Mouse (Mus musculus) right cerebral cortex, postnatal 10 days (tissue): ENCODE measurements at regions not wholly inside any gene's neighbourhood (a gene's known extent, or its start where the extent isn't known, plus 50 kb on each side); places are given as distances from the start of the nearest gene placed in this dataset.

Experiments used
- DNase-seq, 2 experiments: peaks; one replicate each; pipeline ENCODE4 v3.0.0; 2021; ENCODE audit warnings: low spot score in 2 of 2

- no peak for DNase-seq
Observed at GRCm38 (mm10) chr8:7799221-7799620, 861.8 kb downstream of the Efnb2 start.

DNA sequence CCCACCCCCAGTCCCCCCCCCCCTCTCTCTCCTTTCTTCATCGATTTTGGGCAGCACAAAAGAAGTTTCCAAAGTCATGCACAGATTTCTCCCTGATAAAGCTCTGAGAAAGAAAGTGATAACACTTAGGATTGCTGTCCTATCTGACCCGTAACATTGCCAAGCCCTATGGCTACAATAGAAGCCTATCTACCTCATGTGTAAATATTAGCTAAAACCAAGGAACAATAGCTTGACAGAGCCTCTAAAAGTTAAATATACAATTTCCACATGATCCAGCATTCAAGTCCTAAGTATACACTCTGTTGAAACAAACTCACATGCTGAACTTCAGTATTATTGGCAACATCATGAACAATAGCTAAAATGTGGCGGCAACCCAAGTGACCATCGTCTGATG, 864.9 kb downstream of the Efnb2 start:
- no peak for DNase-seq

GRCm38 (mm10) chr8:7763820-7764219, 897.2 kb downstream of the Efnb2 start:
- DNase-seq = no peak

DNA sequence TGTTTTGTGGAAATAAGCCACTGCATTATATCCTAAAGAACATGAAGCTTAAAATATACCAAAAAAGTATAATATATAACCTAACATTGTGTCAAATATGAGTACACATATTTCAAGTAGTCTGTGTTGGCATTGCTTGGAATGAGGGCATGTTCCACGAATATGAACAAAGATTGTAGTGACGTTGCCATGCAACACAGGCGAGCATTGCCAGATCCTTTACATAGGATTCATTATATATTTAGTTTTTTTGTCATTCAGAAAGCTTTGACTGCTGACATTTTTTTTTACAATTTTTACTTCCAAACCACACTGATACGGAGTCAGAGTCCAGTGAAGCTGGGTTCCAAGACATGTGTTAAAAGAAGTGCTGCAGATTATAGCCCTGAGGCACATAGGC, 900.1 kb downstream of the Efnb2 start:
- peak; percentile 17 to 32 for DNase-seq

DNA sequence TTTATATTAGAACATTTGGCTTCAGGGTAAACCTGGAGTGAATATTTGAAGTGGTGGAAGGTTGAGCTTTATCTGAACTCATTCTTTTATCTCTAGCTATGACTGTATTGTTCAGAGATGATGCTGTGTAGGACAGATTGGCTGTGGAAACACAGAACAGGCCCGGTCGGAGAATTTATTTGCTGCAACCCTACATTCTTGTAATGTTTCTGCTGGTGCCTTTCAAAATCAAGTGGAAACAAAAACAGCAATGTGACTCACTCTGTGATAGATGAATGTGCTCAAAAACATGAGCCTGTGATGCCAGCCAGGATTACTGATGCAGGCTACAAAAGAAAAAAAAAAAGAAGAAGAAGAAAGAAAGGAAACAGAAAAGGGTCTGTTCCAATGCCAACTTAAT, 928.3 kb downstream of the Efnb2 start:
- no peak for DNase-seq

DNA sequence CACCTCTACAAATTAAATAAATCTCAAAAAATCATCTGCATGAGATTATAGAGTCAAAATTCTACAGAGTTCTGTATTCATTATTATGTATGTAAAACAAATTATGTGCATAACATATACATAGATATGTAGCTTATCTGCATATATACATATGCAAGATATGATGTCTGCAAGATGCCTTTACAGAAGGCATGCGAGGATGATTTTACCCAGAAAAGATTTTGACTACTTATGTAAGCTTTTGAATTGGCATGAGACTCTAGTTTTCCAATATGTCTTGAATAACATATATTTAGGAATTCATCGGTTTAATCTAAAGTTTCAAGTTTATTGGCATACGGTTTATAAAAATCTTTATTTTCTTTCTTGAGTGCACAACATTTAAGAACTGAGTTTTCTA, 939.2 kb downstream of the Efnb2 start:
- no peak for DNase-seq

DNA sequence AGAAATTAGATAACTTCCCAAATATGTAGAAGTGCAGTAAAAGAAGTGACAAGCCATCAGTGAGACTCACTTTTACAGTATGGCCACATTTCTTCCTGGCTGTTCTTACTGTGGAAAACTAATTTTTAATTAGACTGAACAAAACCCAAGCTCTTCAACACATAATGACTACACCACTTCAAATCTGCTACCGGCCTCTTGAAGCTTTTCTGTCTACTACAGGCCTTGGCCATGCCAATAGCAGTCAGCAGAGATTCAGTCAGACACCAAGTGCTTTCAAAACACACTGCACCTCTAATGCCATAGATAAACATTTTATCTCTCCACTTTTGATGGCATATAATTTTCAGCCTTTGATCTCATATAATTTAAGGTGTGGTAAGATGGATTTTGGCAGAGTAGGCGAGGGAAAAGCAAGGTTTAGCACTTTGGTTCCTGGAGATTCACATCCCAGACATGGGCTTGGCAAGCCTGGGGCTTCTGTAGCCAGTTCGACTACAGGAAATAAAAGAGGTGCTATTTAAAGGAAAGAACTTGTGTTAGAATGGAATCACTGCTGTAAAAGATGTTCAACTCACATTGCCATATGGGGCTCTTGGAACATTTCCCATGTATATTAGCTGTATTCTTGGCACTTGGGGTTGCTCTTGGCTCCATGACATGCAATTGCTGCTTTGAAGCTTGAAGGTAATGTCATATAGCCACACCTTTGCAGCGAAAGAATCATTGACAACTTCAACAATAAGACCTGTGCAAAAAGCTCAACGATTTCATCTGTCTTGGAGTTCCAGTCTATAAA, 941.9 kb downstream of the Efnb2 start:
- peak; percentile 45 to 76 for DNase-seq

GRCm38 (mm10) chr8:7710764-7711163, 950.3 kb downstream of the Efnb2 start:
- no peak for DNase-seq

DNA sequence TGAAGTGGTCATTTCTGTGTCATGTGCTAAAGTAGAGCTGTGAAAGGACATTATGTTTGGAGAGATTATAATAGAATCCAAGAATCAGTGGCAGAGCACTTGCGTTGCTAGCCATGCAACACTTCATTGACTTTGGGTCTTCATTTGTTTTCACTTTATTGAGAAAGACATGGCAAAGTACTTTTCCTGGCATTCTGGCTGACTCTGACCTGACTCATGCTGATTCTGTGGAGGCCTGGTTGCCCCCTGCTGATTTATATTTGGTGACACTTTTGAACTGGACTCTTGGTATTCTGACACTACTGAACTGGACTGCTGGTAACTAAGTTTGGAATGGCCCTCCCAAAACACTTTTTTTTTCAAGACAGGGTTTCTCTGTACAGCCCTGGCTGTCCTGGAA, 951.6 kb downstream of the Efnb2 start:
- no peak for DNase-seq

GRCm38 (mm10) chr8:7691355-7691996, 969.6 kb downstream of the Efnb2 start:
- DNase-seq = peak in 1 of 2 experiments; percentile 17

DNA sequence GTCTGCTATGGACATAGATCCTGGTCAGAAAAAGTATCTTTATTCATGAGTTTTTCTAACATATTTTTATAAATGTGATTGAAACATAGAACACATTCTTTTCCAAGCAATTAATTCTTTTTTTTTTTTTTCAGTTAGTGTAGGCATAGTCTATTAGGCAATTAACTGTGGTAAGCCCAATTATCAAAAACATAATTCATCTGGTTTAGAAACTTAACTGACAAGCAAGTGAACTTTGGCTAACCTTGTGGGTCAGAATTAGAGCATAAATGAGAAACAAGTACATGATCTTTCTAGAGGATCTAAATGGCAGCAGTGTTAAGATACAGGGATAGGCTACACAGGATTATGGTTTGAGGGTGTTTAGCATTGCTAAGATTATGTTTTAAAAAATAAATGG, 1007.2 kb downstream of the Efnb2 start:
- DNase-seq = no peak
